Mouse (Mus musculus) embryonic fibroblast, embryonic 13.5 days (primary cell): ENCODE measurements at regions not wholly inside any gene's neighbourhood (a gene's known extent, or its start where the extent isn't known, plus 50 kb on each side); places are given as distances from the start of the nearest gene placed in this dataset.

Source experiments
- CTCF ChIP-seq: IDR thresholded peaks from 2 replicates; pipeline ENCODE4 v1.5.1; 2011; ENCODE audit warnings: mild to moderate bottlenecking, control low read depth, low read length, moderate library complexity, borderline replicate concordance; ENCODE audit not compliant: insufficient read depth
- POLR2A ChIP-seq: IDR thresholded peaks from 2 replicates; pipeline ENCODE4 v1.6.1; 2011; ENCODE audit warnings: low read depth, mild to moderate bottlenecking, control low read depth, low read length, moderate library complexity

DNA sequence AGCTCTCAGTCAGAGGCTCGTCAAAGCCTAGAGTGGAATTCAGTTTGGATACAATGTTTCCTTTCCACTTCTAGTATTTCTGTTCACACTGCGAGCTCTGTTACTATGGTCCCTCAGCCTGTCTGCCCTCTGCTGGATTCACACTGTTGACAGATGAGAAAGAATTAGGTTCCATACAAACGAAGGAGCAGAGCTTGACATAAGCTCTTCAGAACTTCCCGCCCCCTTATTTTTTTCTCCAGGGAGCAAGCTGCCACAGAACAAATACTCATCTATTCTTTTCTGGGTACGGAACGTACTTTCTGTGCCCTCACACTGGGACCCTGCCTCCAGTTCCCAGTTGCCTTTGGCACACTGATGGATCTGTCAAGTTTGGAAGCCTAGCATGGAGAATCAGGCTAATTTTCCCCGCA, 114.5 kb upstream of the Cdh13 start:
- TF ChIP-seq CTCF (no peak), POLR2A (no peak)
